Mouse (Mus musculus) embryonic facial prominence, embryonic 15.5 days (tissue): ENCODE results near the gene Il12rb1. TPM values are rescaled to one million over a fixed set of nuclear protein-coding genes. Genes with fewer than 3 reads are reported as not detected.
A peak's percentile ranks its signal among the peaks of the same experiment; 100 is the strongest.

Experiments
- ATAC-seq: fragments of 200-750 bp; cut with Nextera tagmentation; 2 replicates; pipeline ENCODE4 v1.8.0; 2017; ENCODE audit warnings: low read depth, moderate TSS enrichment; ENCODE audit not compliant: insufficient number of reproducible peaks, low FRiP score, low TSS enrichment
- H3K27ac ChIP-seq: fragments of 300-500 bp; sonication (generic); replicated peaks from 2 replicates; pipeline ENCODE4 v1.5.1; 2015; ENCODE audit warnings: mild to moderate bottlenecking, inconsistent platforms
- H3K27me3 ChIP-seq: fragments of 300-500 bp; sonication (generic); 2 replicates; pipeline ENCODE4 v1.6.1; 2015; ENCODE audit warnings: inconsistent platforms
- H3K36me3 ChIP-seq: fragments of 300-500 bp; sonication (generic); 2 replicates; pipeline ENCODE4 v1.6.1; 2015; ENCODE audit warnings: mild to moderate bottlenecking, inconsistent platforms
- H3K4me1 ChIP-seq: fragments of 300-500 bp; sonication (generic); 2 replicates; pipeline ENCODE4 v1.6.1; 2015; ENCODE audit warnings: inconsistent platforms
- H3K4me2 ChIP-seq: fragments of 300-500 bp; sonication (generic); replicated peaks from 2 replicates; pipeline ENCODE4 v1.6.1; 2015; ENCODE audit warnings: mild to moderate bottlenecking, inconsistent platforms
- H3K4me3 ChIP-seq: fragments of 300-500 bp; sonication (generic); replicated peaks from 2 replicates; pipeline ENCODE4 v1.5.1; 2015; ENCODE audit warnings: mild to moderate bottlenecking, inconsistent platforms
- H3K9ac ChIP-seq: fragments of 300-500 bp; sonication (generic); 2 replicates; pipeline ENCODE4 v1.6.1; 2015; ENCODE audit warnings: inconsistent platforms
- H3K9me3 ChIP-seq: fragments of 300-500 bp; sonication (generic); replicated peaks from 2 replicates; pipeline ENCODE4 v1.6.1; 2016; ENCODE audit warnings: inconsistent platforms
- WGBS: fragments of 180-500 bp; shearing (Covaris S2); methylation state at CpG from one replicate; pipeline ENCODE4 v1.1.7; 2015; 5-methylcytosine and 5-hydroxymethylcytosine counted together
- polyA plus RNA-seq: library from polyadenylated mRNA; unstranded; fragments of >200 nt; fragmentation: Nextera tagmentation; extraction: Ambion mirVana; gene quantifications from 2 replicates; pipeline ENCODE4 v1.2.1, GENCODE M21; 2015

Il12rb1 gene
- polyA plus RNA-seq, 1 experiment from 2014 or later: 0.28 TPM

- WGBS: 85% methylated on average over 2 of the region's 2 CpGs
- Histone ChIP-seq H3K36me3 (no peaks in the 10 kb centered on the region), H3K4me2 (no peak overlapping the region), H3K9ac (no peak overlapping the region), H3K27me3 (no peaks in the 10 kb centered on the region; the same call in 1 of the 2 replicates), H3K4me3 (no peak overlapping the region), H3K27ac (no peak overlapping the region), H3K4me1 (peaks cover 18% of the 10 kb centered on the region), H3K9me3 (no peaks in the 10 kb centered on the region)
- ATAC-seq: no peak
These were observed 45.6 kb downstream of the Il12rb1 start for GRCm38 (mm10) chr8:70853863-70854262.

DNA sequence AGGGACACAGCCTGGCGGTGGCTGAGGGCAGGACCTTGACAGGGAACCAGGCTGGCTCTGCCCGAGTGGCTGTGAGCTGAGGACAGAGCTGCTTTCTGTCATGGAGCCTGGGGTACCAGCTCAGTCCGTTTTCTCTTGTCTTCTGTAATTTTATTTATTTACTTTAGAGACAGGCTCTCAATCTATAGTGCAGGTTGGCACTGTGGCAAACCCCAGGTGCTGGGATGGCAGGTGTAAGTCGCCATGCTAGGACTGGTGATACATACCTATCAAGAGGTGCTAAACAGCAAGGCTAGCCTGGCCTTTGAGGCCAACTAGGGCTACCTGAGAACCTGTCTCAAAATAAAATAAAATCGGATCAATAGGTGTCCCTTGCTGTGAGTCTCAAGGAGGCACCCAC lies 47.8 kb downstream of the Il12rb1 start:
- Histone ChIP-seq H3K9me3 (no peaks in the 10 kb centered on the region), H3K4me3 (0 out of 2 replicates have a peak overlapping the region, but pooled peaks have one; percentile 57), H3K27me3 (no peaks in the 10 kb centered on the region), H3K36me3 (no peaks in the 10 kb centered on the region), H3K9ac (no peak overlapping the region), H3K27ac (no peak overlapping the region), H3K4me1 (peaks cover 18% of the 10 kb centered on the region), H3K4me2 (no peak overlapping the region)
- ATAC-seq: no peak
- WGBS: 62% methylated on average over 5 of the region's 5 CpGs

DNA sequence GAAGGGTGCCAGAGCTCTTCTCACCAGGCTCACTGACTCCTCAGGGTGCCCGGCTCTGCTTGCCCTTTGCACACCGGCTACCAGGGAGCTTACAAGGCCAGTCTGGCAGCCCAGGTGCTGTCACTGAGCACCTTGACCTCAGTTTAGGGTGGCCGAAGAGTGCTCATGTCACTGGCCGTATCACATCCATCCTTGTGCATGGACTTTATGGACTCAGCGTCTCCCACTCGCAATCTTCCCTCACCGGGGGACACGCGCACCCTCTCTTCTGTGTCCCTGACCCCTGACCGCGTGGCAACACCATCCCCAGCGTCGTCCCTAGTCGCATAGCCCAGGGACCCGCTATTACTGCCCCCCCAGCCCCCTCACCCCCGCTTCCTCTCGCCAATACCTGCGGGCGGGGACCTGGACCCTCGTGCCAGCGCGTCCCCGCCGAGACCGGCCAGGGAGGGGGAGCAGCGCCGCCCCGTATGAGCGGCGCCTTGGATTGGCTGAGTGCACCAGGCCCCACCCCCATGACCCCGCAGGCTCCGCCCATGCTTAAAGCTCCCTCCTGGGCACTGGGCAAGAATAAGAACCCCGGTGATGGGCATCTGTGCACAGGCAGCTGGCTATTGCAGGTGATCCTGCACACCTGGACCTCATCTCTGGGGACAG lies 48.4 kb downstream of the Il12rb1 start:
- H3K4me2 ChIP-seq: peak overlapping the region; percentile 91
- no peaks in the 10 kb centered on the region for H3K36me3 ChIP-seq
- 8% methylated on average over 33 of the region's 33 CpGs for WGBS
- peak overlapping the region; percentile 44; the same call in 1 of the 2 replicates for H3K9ac ChIP-seq
- H3K9me3 ChIP-seq: no peaks in the 10 kb centered on the region
- H3K4me3 ChIP-seq: peak overlapping the region; percentile 57
- no peak for ATAC-seq
- H3K4me1 ChIP-seq: peaks cover 18% of the 10 kb centered on the region
- no peak overlapping the region for H3K27ac ChIP-seq
- 0 out of 2 replicates have a peak, but pooled peaks cover 3% of the 10 kb centered on the region for H3K27me3 ChIP-seq

DNA sequence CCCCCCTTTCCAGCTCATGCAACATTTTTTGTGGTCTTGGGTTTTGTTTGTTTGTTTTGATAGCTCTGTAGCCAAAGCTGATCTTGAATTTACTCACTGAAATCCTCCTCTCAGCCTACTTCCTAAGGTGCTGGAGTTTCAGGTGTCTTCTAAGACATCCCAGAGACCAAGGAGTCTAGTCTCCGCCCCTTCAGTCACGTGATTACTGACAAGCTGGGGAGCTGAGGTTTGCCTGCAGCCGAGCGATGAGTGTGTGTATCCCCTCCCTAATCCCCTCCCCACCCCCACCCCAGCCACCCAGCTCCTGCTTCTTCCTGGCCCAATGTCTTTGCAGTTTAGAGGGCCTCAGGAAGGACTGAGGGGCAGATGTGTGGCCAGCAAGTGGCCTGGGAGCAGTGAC lies 49.3 kb downstream of the Il12rb1 start:
- H3K4me1 ChIP-seq: peaks cover 20% of the 10 kb centered on the region
- peaks cover 11% of the 10 kb centered on the region for H3K27me3 ChIP-seq
- ATAC-seq: no peak
- no peaks in the 10 kb centered on the region for H3K9me3 ChIP-seq
- WGBS: 17% methylated on average over 4 of the region's 4 CpGs
- H3K27ac ChIP-seq: no peak overlapping the region
- no peaks in the 10 kb centered on the region for H3K36me3 ChIP-seq
- no peak overlapping the region for H3K9ac ChIP-seq
- H3K4me3 ChIP-seq: 0 out of 2 replicates have a peak overlapping the region, but pooled peaks have one; percentile 57
- H3K4me2 ChIP-seq: peak overlapping the region; percentile 91; the same call in 1 of the 2 replicates

GRCm38 (mm10) chr8:70862824-70863641 lies 54.8 kb downstream of the Il12rb1 start, which contains the start of gene Kcnn1:
TSS of gene Kcnn1 (minus strand) at chr8:70863258.
- no peak for ATAC-seq
- Histone ChIP-seq H3K9ac (peak within 1 kb of the TSS; percentile 55), H3K9me3 (no peaks in the 10 kb centered on the region), H3K4me1 (peaks cover 33% of the 10 kb centered on the region), H3K27me3 (peaks cover 22% of the 10 kb centered on the region), H3K27ac (peak within 1 kb of the TSS; percentile 29), H3K4me2 (peak within 1 kb of the TSS; percentile 89), H3K36me3 (no peaks in the 10 kb centered on the region), H3K4me3 (peak within 1 kb of the TSS; percentile 60)
- WGBS: under 1% methylated on average over 55 of the region's 55 CpGs

DNA sequence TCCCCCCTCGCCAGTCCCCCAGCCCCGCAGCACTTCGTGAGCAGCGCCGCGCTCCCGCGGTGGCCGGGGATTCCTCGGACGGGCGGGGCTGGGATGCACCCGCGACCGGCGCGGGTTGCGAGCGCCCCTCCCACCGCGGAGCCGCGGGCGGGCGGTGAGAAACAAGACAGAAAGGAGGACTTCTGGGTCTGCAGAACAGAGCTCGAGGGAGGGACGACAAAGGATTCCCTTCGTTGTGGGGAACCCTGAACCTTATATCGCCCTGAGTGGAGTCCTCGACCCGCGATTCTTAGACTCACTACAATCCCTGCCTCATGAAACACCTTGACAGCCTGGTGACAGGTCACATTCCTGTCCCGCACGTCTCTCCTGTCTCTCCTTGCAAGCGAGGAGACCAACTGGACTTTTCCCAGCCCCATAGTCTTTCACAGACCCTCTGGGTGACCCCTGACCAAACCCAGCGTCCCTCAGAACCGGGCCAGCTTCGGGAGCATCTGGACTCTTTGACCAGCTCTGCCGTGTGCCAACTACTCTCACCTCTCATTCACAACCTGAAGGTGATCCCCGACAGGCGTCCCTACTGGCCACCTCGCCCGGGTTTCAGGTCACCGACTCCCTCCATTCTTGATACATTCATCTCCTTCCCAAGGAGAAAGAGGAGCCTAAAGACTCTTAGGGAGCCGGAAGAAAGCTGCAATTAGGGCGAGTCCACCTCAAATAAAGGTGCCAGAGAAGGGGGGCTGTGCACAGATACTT lies 55.9 kb downstream of the Il12rb1 start:
- no peak for ATAC-seq
- H3K4me1 ChIP-seq: peaks cover 43% of the 10 kb centered on the region
- H3K27ac ChIP-seq: peak overlapping the region; percentile 29
- no peaks in the 10 kb centered on the region for H3K9me3 ChIP-seq
- no peaks in the 10 kb centered on the region; the same call in 1 of the 2 replicates for H3K36me3 ChIP-seq
- H3K4me3 ChIP-seq: peak overlapping the region; percentile 60
- peaks cover 22% of the 10 kb centered on the region for H3K27me3 ChIP-seq
- H3K4me2 ChIP-seq: peak overlapping the region; percentile 89
- no peak overlapping the region; the same call in 1 of the 2 replicates for H3K9ac ChIP-seq
- WGBS: 2% methylated on average over 46 of the region's 46 CpGs

DNA sequence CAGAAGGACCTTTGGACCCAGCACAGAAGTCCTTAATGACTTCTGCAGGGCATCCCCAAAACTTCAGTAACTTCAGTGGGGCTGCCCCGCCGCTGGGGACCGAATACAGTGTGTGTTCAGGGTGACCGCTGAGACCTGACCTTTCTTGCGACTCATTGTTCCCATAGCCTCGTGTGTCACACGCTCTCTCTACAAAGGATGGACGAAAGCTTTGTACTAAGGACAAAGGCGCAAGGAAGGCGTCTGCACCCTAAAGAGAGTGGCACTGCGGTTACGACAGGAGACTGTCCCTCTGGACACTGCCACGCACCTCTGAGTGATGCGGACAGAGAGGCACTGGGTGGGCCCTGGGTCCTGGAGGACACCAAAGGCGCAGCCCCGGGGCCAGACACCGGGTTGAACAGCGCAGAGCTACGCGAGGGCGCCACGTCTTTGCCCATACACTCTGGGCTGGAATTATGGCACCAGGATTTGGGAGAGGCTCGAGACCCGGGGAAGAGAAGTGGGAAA lies 56.5 kb downstream of the Il12rb1 start:
- 0 out of 2 replicates have a peak, but pooled peaks have one; percentile 9 for ATAC-seq
- 3% methylated on average over 24 of the region's 24 CpGs for WGBS
- Histone ChIP-seq H3K9me3 (no peaks in the 10 kb centered on the region), H3K27ac (peak overlapping the region; percentile 87), H3K4me3 (peak overlapping the region; percentile 60), H3K4me2 (peak overlapping the region; percentile 89), H3K27me3 (peaks cover 22% of the 10 kb centered on the region), H3K4me1 (peaks cover 47% of the 10 kb centered on the region), H3K9ac (peak overlapping the region; percentile 42), H3K36me3 (no peaks in the 10 kb centered on the region; the same call in 1 of the 2 replicates)

- no peaks in the 10 kb centered on the region for H3K9me3 ChIP-seq
- peak overlapping the region; percentile 60 for H3K4me3 ChIP-seq
- peak; percentile 91 for ATAC-seq
- under 1% methylated on average over 46 of the region's 46 CpGs for WGBS
- peak overlapping the region; percentile 42 for H3K9ac ChIP-seq
- H3K4me1 ChIP-seq: peaks cover 47% of the 10 kb centered on the region
- no peaks in the 10 kb centered on the region; the same call in 1 of the 2 replicates for H3K36me3 ChIP-seq
- H3K27ac ChIP-seq: peak overlapping the region; percentile 87
- peak overlapping the region; percentile 89 for H3K4me2 ChIP-seq
- peaks cover 22% of the 10 kb centered on the region for H3K27me3 ChIP-seq
These were observed 57.2 kb downstream of the Il12rb1 start for GRCm38 (mm10) chr8:70865350-70866000.

- Histone ChIP-seq H3K4me3 (peak overlapping the region; percentile 60), H3K9me3 (no peaks in the 10 kb centered on the region), H3K36me3 (no peaks in the 10 kb centered on the region; the same call in 1 of the 2 replicates), H3K4me1 (peaks cover 47% of the 10 kb centered on the region), H3K9ac (peak overlapping the region; percentile 24), H3K27me3 (peaks cover 22% of the 10 kb centered on the region), H3K27ac (peak overlapping the region; percentile 80), H3K4me2 (peak overlapping the region; percentile 89)
- WGBS: 6% methylated on average over 12 of the region's 12 CpGs
- no peak for ATAC-seq
These were observed 57.8 kb downstream of the Il12rb1 start for GRCm38 (mm10) chr8:70866001-70866520.

GRCm38 (mm10) chr8:70866566-70866965 lies 58.3 kb downstream of the Il12rb1 start:
- WGBS: 83% methylated on average over 7 of the region's 7 CpGs
- H3K4me1 ChIP-seq: peaks cover 47% of the 10 kb centered on the region

More at GRCm38 (mm10) chr8:70866566-70866965, 58.3 kb downstream of the Il12rb1 start:
- peaks cover 20% of the 10 kb centered on the region for H3K27me3 ChIP-seq
- no peaks in the 10 kb centered on the region for H3K9me3 ChIP-seq
- H3K4me2 ChIP-seq: no peak overlapping the region
- no peak overlapping the region for H3K9ac ChIP-seq
- no peak overlapping the region for H3K4me3 ChIP-seq
- no peaks in the 10 kb centered on the region; the same call in 1 of the 2 replicates for H3K36me3 ChIP-seq
- ATAC-seq: no peak
- H3K27ac ChIP-seq: no peak overlapping the region
